Mouse (Mus musculus): ENCODE data around the gene Scyl2.
"Not testable (repeated sequence)": the region's sequence is repeated elsewhere in the genome, so short reads cannot be mapped to it uniquely, and the experiment has no call there.

Gene Scyl2

GRCm38 (mm10) chr10:89678054-89678453, 8.0 kb downstream of the Scyl2 start:
- no peak for DNase-seq

- DNase-seq, result no peak
Observed at GRCm38 (mm10) chr10:89676609-89677008, 9.5 kb downstream of the Scyl2 start.

GRCm38 (mm10) chr10:89670371-89670770, 15.7 kb downstream of the Scyl2 start:
- not testable (repeated sequence) for DNase-seq

GRCm38 (mm10) chr10:89667571-89667970, 18.5 kb downstream of the Scyl2 start:
- no peak for DNase-seq

GRCm38 (mm10) chr10:89665679-89666078, 20.4 kb downstream of the Scyl2 start:
- no peak for DNase-seq

GRCm38 (mm10) chr10:89664977-89665645, 21.0 kb downstream of the Scyl2 start:
- no peak for DNase-seq

GRCm38 (mm10) chr10:89656366-89656765, 29.7 kb downstream of the Scyl2 start:
- no peak for DNase-seq

GRCm38 (mm10) chr10:89652912-89653311, 33.2 kb downstream of the Scyl2 start:
- no peak for DNase-seq

GRCm38 (mm10) chr10:89651691-89652090, 34.4 kb downstream of the Scyl2 start:
- no peak for DNase-seq

- DNase-seq, result no peak
Observed at GRCm38 (mm10) chr10:89646918-89647317, 39.2 kb downstream of the Scyl2 start.

- no peak for DNase-seq
Observed at GRCm38 (mm10) chr10:89637001-89637400, 49.1 kb downstream of the Scyl2 start.

GRCm38 (mm10) chr10:89635018-89635417, 51.1 kb downstream of the Scyl2 start:
- DNase-seq, result peak; percentile 30

GRCm38 (mm10) chr10:89633736-89634426, 52.2 kb downstream of the Scyl2 start:
- no peak for DNase-seq

GRCm38 (mm10) chr10:89633121-89633520, 53.0 kb downstream of the Scyl2 start:
- no peak for DNase-seq

GRCm38 (mm10) chr10:89631831-89632230, 54.3 kb downstream of the Scyl2 start:
- DNase-seq, result no peak

GRCm38 (mm10) chr10:89630564-89630963, 55.5 kb downstream of the Scyl2 start:
- no peak for DNase-seq

- DNase-seq, result peak; percentile 54
Observed at GRCm38 (mm10) chr10:89630052-89630451, 56.0 kb downstream of the Scyl2 start.

GRCm38 (mm10) chr10:89626714-89627113, 59.4 kb downstream of the Scyl2 start:
- no peak for DNase-seq

GRCm38 (mm10) chr10:89624196-89624595, 61.9 kb downstream of the Scyl2 start:
- DNase-seq, result no peak

GRCm38 (mm10) chr10:89621129-89621528, 65.0 kb downstream of the Scyl2 start, which contains the start of gene Slc17a8:
Gene Slc17a8 (minus strand): TSS chr10:89621253.
- DNase-seq, result no peak

GRCm38 (mm10) chr10:89599311-89599710, 86.8 kb downstream of the Scyl2 start:
- no peak for DNase-seq

GRCm38 (mm10) chr10:89597275-89597674, 88.8 kb downstream of the Scyl2 start:
- no peak for DNase-seq

- DNase-seq, result no peak
Observed at GRCm38 (mm10) chr10:89595935-89596334, 90.2 kb downstream of the Scyl2 start.

GRCm38 (mm10) chr10:89595514-89595913, 90.6 kb downstream of the Scyl2 start:
- no peak for DNase-seq
